Mouse (Mus musculus) lung, postnatal 0 days (tissue): ENCODE results near the gene Ccnl1. TPM values are rescaled to one million over a fixed set of nuclear protein-coding genes. Genes with fewer than 3 reads are reported as not detected.
A peak's percentile ranks its signal among the peaks of the same experiment; 100 is the strongest.

Source experiments
- ATAC-seq: fragments of 200-750 bp; cut with Nextera tagmentation; 2 replicates; pipeline ENCODE4 v1.8.0; 2017; ENCODE audit warnings: moderate library complexity
- DNase-seq: peaks from one replicate; pipeline ENCODE4 v3.0.0-alpha.2; 2016; ENCODE audit warnings: low spot score
- H3K27ac ChIP-seq: fragments of 300-500 bp; sonication (generic); 2 replicates; pipeline ENCODE4 v1.5.1; 2014; ENCODE audit warnings: antibody characterized with exemption, mild to moderate bottlenecking, low read length, mixed read lengths
- H3K27me3 ChIP-seq: fragments of 300-500 bp; sonication (generic); replicated peaks from 2 replicates; pipeline ENCODE4 v1.6.1; 2014; ENCODE audit warnings: low read length, mixed read lengths; ENCODE audit not compliant: insufficient read depth
- H3K36me3 ChIP-seq: fragments of 300-500 bp; sonication (generic); 2 replicates; pipeline ENCODE4 v1.6.1; 2014; ENCODE audit warnings: low read length, mixed read lengths; ENCODE audit not compliant: insufficient read depth
- H3K4me1 ChIP-seq: fragments of 300-500 bp; sonication (generic); 2 replicates; pipeline ENCODE4 v1.6.1; 2014; ENCODE audit warnings: antibody characterized with exemption, low read depth, low read length, mixed read lengths; ENCODE audit not compliant: insufficient read depth
- H3K4me2 ChIP-seq: fragments of 300-500 bp; sonication (generic); replicated peaks from 2 replicates; pipeline ENCODE4 v1.6.1; 2014; ENCODE audit warnings: low read depth, mild to moderate bottlenecking, low read length, moderate library complexity, mixed read lengths
- H3K4me3 ChIP-seq: fragments of 300-500 bp; sonication (generic); 2 replicates; pipeline ENCODE4 v1.5.1; 2014; ENCODE audit warnings: low read depth, low read length
- H3K9ac ChIP-seq: fragments of 300-500 bp; sonication (generic); replicated peaks from 2 replicates; pipeline ENCODE4 v1.6.1; 2014; ENCODE audit warnings: low read depth, mild to moderate bottlenecking
- H3K9me3 ChIP-seq: fragments of 300-500 bp; sonication (generic); 2 replicates; pipeline ENCODE4 v1.6.1; 2016; ENCODE audit warnings: low read length, mixed read lengths
- CTCF ChIP-seq: IDR thresholded peaks from 2 replicates; pipeline ENCODE4 v1.5.1; 2016; ENCODE audit warnings: antibody characterized with exemption, mild to moderate bottlenecking
- EP300 ChIP-seq: IDR thresholded peaks from 2 replicates; pipeline ENCODE4 v1.6.1; 2016; ENCODE audit warnings: antibody characterized with exemption, mild to moderate bottlenecking, control low read depth
- WGBS: fragments of 180-500 bp; shearing (Covaris S2); extraction: QIAGEN DNeasy Blood & Tissue Kit; methylation state at CpG from one replicate; pipeline ENCODE4 v1.1.7; 2014; 5-methylcytosine and 5-hydroxymethylcytosine counted together
- polyA plus RNA-seq: library from polyadenylated mRNA; unstranded; fragments of >200 nt; fragmentation: Nextera tagmentation; extraction: Ambion mirVana; gene quantifications from 2 replicates; pipeline ENCODE4 v1.2.1, GENCODE M21; 2015

The Ccnl1 gene
- polyA plus RNA-seq, 1 experiment from 2014 or later, result 94.5 TPM

GRCm38 (mm10) chr3:65960291-65960945, 2.4 kb upstream of the Ccnl1 start:
- Histone ChIP-seq H3K9ac (no peak overlapping the region), H3K36me3 (peaks cover 5% of the 10 kb centered on the region; the same call in 1 of the 2 replicates), H3K27me3 (no peaks in the 10 kb centered on the region), H3K9me3 (no peaks in the 10 kb centered on the region), H3K4me2 (no peak overlapping the region), H3K4me1 (peaks cover 6% of the 10 kb centered on the region; the same call in 1 of the 2 replicates), H3K27ac (no peak overlapping the region), H3K4me3 (no peak overlapping the region)
- TF ChIP-seq EP300, result no peak
- TF ChIP-seq CTCF, result no peak
- ATAC-seq (no peak), DNase-seq (no peak)
- WGBS, result 94% methylated on average over 5 of the region's 5 CpGs

- H3K27ac ChIP-seq, result no peak overlapping the region
- peak overlapping the region; percentile 75; the same call in 1 of the 2 replicates for H3K4me2 ChIP-seq
- peaks cover 6% of the 10 kb centered on the region; the same call in 1 of the 2 replicates for H3K4me1 ChIP-seq
- no peaks in the 10 kb centered on the region for H3K27me3 ChIP-seq
- peak overlapping the region; percentile 100; the same call in 1 of the 2 replicates for H3K4me3 ChIP-seq
- H3K9ac ChIP-seq, result peak overlapping the region; percentile 100; the same call in 1 of the 2 replicates
- no peak for DNase-seq
- H3K36me3 ChIP-seq, result peaks cover 5% of the 10 kb centered on the region; the same call in 1 of the 2 replicates
- no peaks in the 10 kb centered on the region for H3K9me3 ChIP-seq
- 77% methylated on average over 3 of the region's 3 CpGs for WGBS
- no peak for ATAC-seq
- TF ChIP-seq EP300, result no peak
- TF ChIP-seq CTCF, result no peak
These were observed 1.5 kb upstream of the Ccnl1 start for GRCm38 (mm10) chr3:65959416-65960001.

GRCm38 (mm10) chr3:65958840-65959185, 764 bp upstream of the Ccnl1 start:
- H3K4me3 ChIP-seq, result peak overlapping the region; percentile 100
- H3K27me3 ChIP-seq, result no peaks in the 10 kb centered on the region
- TF ChIP-seq CTCF (no peak), EP300 (no peak)
- H3K9me3 ChIP-seq, result no peaks in the 10 kb centered on the region
- peak overlapping the region; percentile 75 for H3K4me2 ChIP-seq
- H3K4me1 ChIP-seq, result peaks cover 6% of the 10 kb centered on the region; the same call in 1 of the 2 replicates
- peaks cover 5% of the 10 kb centered on the region; the same call in 1 of the 2 replicates for H3K36me3 ChIP-seq
- peak overlapping the region; percentile 100 for H3K27ac ChIP-seq
- ATAC-seq (no peak), DNase-seq (peak; percentile 30)
- 7% methylated on average over 9 of the region's 9 CpGs for WGBS
- H3K9ac ChIP-seq, result peak overlapping the region; percentile 100

GRCm38 (mm10) chr3:65957271-65958101, 563 bp downstream of the Ccnl1 start:
- under 1% methylated on average over 49 of the region's 94 CpGs for WGBS
- DNase-seq, result peak; percentile 91

GRCm38 (mm10) chr3:65954499-65955391, 3.3 kb downstream of the Ccnl1 start:
- Histone ChIP-seq H3K27me3 (no peaks in the 10 kb centered on the region), H3K9ac (no peak overlapping the region), H3K4me2 (peak overlapping the region; percentile 32; the same call in 1 of the 2 replicates), H3K9me3 (no peaks in the 10 kb centered on the region), H3K4me1 (peaks cover 17% of the 10 kb centered on the region; the same call in 1 of the 2 replicates), H3K4me3 (no peak overlapping the region), H3K36me3 (peaks cover 19% of the 10 kb centered on the region), H3K27ac (no peak overlapping the region)
- no peak for TF ChIP-seq CTCF
- DNase-seq (no peak), ATAC-seq (no peak)
- WGBS, result 50% methylated on average over 8 of the region's 8 CpGs

More at GRCm38 (mm10) chr3:65957271-65958101, 563 bp downstream of the Ccnl1 start:
- H3K4me3 ChIP-seq, result peak overlapping the region; percentile 100
- TF ChIP-seq CTCF (peak; percentile 51), EP300 (no peak)
- peak overlapping the region; percentile 100 for H3K9ac ChIP-seq
- H3K4me1 ChIP-seq, result peaks cover 12% of the 10 kb centered on the region; the same call in 1 of the 2 replicates
- H3K27ac ChIP-seq, result peak overlapping the region; percentile 100
- no peaks in the 10 kb centered on the region for H3K9me3 ChIP-seq
- H3K36me3 ChIP-seq, result peaks cover 5% of the 10 kb centered on the region; the same call in 1 of the 2 replicates
- ATAC-seq, result peak; percentile 70
- peak overlapping the region; percentile 75 for H3K4me2 ChIP-seq
- H3K27me3 ChIP-seq, result no peaks in the 10 kb centered on the region
